Mouse (Mus musculus): Measurements from ENCODE around the gene Caskin1.

GRCm38 (mm10) chr17:24520450-24520849 is 32.0 kb downstream of the Caskin1 start:
- TF ChIP-seq CTCF (IDR thresholded peaks at IDR 0.05; ENCODE audit: low read depth, low read length) (no peak), EP300 (IDR thresholded peaks at IDR 0.05; ENCODE audit: insufficient read depth, low read depth, low read length) (no peak), POLR2A (IDR thresholded peaks at IDR 0.05; ENCODE audit: insufficient read depth, low read length) (no peak)

All from ES-Bruce4 (cell line).